Mouse (Mus musculus) activated CD4-positive, CD25-positive, alpha-beta regulatory T cell, adult 4 months (primary cell): ENCODE measurements around the gene Nckap1. TPM values are rescaled to one million over a fixed set of nuclear protein-coding genes. Genes with fewer than 3 reads are reported as not detected.
A peak's percentile ranks its signal among the peaks of the same experiment; 100 is the strongest.

Experiments used
- ATAC-seq: one replicate; pipeline ENCODE4 v1.8.0; 2017
- polyA plus RNA-seq, 2 experiments: library from polyadenylated mRNA; unstranded; fragments of 100-300 nt; shearing (Covaris generic); gene quantifications; one replicate each; pipeline ENCODE4 v1.2.1; 2017

Gene Nckap1
- 1 to 10 TPM; 2.1 to 3.0 TPM for polyA plus RNA-seq

GRCm38 (mm10) chr2:80581043-80581711, at the start of gene Nckap1:
Gene Nckap1 (minus strand): TSS chr2:80581380.
- peak; percentile 80 for ATAC-seq

DNA sequence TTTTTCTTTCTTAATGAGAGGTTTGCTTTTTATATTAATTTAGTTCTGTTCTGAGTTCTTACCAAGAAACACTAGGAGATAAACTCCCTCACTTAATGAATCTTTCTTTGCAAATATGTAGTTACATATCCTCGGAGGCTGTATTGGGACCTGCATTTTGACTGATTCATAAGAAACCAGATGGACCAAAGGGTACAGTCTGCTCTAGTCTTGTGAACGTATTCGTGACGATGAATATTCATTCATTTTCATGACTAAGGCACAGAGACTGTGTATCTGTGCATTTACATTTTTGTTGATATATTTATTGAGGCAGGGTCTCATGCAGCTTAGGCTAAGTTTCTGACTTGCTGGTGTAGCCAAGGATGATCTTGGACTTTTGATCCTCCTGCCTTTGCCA, 43.3 kb upstream of the Nckap1 start:
- ATAC-seq, result no peak

DNA sequence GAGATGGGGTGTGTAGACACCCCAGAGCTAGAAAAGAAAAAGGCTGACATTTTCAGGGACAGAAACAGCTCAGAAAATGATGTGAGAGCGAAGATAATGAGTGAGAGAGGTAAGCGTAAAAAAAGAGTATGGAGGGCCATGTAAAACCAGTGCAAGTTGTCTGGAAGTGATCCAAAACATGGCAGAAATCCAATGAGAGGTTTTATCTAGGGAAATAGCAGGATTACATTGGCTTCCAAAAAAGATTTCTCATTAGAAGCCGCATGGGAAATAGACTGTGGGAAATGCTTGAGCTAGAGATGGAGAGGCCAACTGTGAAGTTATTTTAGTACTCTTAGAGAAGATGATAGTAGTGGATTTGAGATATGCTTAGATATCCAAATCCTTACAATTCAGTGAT, 40.7 kb upstream of the Nckap1 start:
- ATAC-seq, result no peak

GRCm38 (mm10) chr2:80618991-80619390, 37.8 kb upstream of the Nckap1 start:
- no peak for ATAC-seq

GRCm38 (mm10) chr2:80616854-80617737, 35.9 kb upstream of the Nckap1 start, which contains the start of the genes Dusp19 and Nup35:
Gene Dusp19 (plus strand): TSS chr2:80617045.
Gene Nup35 (plus strand): TSS chr2:80617236.
- ATAC-seq, result peak; percentile 99

DNA sequence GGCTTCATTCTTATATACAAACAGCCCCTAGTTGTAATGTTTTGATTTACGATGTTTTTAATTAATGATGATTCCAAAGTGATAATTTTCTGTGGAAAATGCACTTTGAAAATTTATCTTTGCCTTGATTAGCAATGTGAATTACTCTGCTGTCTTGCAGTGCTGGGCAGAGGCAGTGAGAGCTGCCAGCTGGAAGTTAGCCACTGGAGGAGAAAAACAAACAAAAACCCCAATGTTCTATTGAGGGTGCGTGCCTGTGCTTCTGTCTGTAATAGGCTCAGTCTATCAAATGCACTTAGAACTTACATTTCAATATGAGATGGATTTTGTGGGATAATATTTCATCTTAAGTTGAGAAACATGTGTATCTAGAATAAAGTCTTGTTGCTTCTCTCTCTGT, 31.6 kb upstream of the Nckap1 start:
- no peak for ATAC-seq

GRCm38 (mm10) chr2:80612286-80612685, 31.1 kb upstream of the Nckap1 start:
- ATAC-seq, result no peak

DNA sequence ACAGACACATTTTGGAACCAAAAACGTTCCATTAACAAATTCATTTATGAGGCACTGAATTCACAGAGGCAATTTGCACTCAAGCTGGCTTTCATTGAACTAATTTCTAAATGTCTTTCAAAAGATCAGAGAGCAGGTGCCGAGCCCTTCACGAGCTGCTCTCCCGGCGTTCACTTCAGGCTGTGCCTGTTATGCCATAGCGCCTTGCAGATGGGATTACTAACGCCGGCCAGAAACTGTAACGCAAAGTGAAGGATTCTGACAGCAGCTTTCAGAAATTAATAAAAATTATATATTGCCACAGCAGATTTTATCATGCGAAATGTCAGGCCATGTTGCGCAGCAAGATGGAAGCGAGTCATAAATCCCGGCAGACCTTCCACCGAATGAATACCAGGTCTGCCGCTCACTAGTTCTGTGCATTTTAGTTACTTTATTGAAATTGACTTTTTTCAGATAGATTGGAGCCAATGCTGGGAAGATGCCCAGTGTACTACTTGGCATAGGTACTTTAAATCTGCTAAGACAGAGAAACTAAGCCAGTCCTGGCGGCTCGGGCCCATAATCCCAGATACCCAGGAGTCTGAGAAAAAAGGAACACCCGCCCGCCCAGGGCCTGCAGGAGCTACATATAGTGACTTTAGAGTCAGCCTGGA, 22.7 kb upstream of the Nckap1 start:
- no peak for ATAC-seq

DNA sequence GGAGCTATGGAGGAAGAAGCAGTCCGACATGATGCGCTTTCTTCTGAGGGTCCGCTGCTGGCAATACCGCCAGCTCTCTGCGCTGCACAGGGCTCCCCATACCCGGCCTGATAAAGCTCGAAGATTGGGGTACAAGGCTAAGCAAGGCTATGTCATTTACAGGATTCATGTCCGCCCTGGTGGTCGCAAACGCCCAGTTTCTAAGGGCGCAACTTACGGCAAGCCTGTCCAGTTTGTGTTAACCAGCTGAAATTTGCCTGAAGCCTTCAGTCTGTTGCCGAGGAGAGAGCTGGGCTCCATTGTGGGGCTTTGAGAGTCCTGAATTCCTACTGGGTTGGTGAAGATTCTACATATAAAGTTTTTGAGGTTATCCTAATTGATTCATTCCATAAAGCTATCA, 21.6 kb upstream of the Nckap1 start:
- ATAC-seq, result no peak

DNA sequence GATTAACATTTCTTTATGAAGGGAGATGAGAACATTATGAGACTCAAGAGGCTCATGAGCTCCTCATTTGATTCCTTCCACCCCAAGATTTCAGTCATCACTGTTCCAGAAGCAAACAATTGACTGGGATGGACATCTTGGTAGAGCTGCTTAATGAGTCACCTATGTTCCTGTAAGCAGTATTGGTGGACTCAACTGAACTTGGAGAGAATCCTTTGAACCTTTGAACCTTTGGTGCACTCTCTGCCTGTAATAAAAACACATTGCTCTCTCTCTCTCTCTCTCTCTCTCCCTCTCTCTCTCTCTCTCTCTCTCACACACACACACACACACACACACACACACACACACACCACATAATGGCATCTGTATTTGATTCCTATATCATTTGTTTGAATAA, 19.4 kb upstream of the Nckap1 start:
- no peak for ATAC-seq

GRCm38 (mm10) chr2:80599850-80600249, 18.7 kb upstream of the Nckap1 start:
- ATAC-seq, result no peak

- no peak for ATAC-seq
These were observed 15.8 kb upstream of the Nckap1 start for GRCm38 (mm10) chr2:80596960-80597359.

DNA sequence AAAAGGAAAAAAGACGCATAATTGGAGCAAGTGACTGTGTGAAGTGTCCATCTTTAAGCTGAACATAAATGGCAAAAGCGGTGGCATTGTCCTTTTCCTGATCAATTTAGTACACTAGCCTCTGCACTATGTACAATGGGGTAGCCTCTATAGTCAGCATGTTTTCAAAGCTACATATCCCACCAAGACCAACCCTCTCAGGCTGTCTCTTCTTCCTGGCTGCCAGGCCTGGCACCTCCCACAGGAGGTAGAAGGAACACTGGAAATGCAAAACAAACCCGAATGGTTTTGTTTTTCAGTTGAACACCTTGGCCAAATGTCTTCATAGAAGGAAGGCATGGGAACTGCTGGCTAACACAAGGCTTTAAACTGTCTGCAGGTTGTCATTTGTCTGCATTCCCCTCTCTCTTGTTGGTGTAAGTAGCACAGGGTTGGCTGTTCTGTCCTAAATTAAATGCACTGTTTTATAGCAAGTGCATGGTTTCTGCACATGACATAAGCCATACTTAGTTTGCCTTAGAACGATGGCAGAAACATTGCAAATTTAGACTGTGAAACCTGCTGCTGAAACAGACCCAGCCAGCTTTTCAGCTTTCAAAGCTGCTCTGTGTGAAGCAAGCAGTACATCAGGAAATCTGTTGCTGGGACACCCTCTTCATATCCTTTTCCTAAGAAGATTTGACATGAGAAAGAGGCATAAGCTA, 13.2 kb upstream of the Nckap1 start:
- no peak for ATAC-seq

DNA sequence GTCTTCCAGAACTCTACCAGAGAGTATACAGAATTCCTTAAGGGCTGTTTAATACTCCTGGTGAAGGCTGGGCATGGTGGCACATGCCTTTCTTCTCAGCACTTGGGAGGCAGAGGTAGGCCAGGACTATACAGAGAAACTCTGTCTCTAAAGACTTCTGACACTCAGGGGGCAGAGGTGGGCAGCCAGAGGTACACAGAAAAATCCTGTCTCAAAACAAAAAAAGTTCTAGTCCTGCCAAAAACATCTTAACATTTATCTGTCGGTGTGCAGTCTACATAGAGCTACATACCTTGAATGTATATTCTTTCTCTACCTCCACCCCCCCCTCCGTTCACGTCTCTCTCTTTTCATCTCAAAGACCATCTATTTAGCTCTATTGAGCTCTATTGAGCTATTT, 1.2 kb upstream of the Nckap1 start:
- no peak for ATAC-seq

DNA sequence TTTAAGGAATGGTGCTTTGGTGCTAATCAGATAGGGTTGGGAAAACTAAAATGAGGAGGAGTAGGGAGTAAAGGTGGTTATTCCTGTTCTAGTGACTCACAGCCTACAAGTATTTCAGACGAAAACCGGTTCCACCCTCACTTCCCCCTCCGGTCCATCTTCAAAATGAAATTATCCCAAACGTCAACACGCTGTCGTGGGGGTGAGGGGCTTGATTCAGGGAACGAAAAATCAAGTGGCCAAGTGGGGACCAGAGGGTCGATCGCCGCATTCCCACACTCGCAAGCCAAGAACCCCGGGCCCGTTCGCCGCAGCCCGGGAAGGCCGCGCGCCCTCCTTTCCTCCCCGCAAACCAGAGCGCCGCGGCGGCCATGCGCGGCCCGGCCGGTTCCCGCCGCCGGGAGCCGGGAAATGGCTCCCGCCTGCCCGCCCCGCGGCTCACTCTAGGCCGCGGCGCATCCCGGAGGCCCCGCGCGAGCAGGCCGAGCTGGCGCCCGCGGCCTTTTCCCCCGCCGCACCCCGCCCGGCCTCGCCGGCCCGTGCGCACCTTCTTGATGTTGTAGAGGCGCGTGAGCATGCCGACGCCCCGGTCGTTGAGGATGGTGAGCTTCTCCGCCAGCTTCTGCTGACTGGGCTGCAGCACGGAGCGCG, 744 bp downstream of the Nckap1 start:
- peak; percentile 8 for ATAC-seq

DNA sequence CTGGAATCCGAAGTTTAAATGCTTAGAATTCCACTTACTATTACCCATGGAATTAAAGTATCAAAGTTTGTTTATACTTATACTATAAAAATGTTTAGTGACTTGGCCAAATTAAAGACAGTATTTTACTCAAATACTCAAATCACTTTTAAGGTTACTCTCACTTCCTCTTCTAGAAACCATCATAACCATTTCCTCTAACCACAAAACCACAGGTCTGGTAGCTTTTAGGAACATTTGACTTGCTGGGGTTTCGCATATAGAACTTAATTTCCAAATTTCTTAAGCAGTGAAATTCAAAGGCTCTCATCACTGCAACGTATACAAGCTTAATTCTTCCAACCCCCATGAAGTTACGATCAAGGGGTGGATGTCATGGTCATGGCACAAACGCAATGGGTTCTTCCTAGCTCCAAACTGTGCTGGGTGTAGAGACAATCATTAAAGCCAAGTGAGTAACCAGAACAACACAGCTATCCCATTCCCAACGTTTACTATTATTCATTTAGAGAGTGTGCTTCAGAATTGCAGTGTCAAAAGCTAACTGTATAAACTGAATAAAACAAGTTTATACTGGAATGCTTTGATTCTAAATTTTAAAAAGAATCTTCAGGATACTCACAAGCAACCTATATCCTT, 1.8 kb downstream of the Nckap1 start:
- ATAC-seq, result no peak

GRCm38 (mm10) chr2:80577286-80577685, 3.9 kb downstream of the Nckap1 start:
- ATAC-seq, result no peak

DNA sequence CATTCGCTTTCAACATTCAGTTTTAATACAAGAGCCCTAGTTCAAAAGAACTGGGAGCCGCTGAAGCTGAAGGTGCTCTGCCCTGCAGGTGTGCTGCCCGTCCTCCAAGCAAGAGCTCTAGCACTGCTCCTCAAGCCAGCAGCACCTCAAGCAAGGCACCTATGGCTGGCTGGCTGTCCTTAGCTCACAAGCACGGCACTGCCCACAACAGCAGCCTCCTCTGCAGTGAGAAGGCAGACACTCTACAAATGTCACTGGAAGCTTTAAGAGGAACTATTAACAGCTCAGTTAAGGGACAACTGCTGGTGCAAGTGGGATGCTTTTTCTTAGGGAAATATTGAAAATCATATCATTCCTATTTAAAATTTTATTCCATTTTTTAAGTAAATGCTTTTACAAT, 10.5 kb downstream of the Nckap1 start:
- no peak for ATAC-seq

DNA sequence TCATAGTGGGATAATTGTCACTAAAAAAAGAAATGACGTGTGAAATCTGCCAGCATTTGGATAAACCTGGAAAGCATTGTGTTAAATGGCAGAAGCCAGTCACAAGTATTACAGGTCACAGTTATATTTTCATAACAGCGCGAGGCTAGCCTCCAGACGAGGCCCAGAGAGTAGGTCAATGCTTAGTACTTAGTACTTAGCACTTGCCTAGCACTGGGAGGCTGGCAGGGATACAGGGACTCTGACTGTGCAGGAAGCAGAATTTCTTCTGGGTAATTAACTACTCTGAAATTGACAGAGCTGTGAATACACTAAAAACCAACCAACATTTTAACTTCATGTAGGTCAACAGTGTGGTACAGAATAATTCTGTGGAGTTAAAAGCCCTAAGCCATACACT, 13.8 kb downstream of the Nckap1 start:
- ATAC-seq, result no peak

DNA sequence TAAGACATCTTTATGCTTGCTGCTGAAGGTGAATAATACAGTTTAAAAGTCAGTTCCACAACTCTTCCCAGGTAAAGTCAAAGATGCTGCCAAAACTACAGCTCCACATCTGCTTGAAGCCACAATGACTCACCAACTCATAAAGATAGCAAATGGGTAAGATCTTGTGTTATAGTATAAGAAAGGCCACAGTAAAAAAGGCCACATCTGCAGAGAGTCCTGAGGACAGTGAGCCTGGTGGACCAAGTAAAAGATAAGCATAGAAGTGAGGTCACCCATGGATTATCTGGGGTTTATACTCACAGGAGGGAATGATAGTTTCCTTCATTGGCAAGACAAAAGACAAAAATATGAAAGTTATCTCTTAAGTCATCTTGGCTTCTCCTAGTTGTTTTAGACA, 18.9 kb downstream of the Nckap1 start:
- ATAC-seq, result no peak

DNA sequence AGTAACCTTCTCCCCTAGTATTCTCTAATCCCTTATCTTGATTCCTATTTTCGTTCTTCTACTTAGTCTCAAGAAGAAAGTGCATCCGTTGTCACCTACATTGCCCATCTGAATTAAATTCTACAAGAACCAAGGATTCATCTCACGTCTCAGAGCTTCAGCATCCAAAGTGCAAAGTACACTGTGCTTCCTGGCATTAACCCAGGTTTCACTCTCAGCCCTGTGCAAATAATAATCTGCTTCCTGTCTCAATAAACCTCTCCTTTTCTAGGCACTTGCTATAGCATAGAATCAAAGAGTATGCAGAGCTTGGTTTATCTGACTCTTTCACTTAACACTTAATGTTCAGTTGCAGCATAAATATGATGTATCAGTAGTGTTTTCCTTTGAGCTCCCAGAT, 19.7 kb downstream of the Nckap1 start:
- ATAC-seq, result no peak

GRCm38 (mm10) chr2:80560773-80561172, 20.4 kb downstream of the Nckap1 start:
- ATAC-seq, result no peak
